Comparison of ENCODE assay signal across 18 mouse cellular contexts in the genomic region with DNA sequence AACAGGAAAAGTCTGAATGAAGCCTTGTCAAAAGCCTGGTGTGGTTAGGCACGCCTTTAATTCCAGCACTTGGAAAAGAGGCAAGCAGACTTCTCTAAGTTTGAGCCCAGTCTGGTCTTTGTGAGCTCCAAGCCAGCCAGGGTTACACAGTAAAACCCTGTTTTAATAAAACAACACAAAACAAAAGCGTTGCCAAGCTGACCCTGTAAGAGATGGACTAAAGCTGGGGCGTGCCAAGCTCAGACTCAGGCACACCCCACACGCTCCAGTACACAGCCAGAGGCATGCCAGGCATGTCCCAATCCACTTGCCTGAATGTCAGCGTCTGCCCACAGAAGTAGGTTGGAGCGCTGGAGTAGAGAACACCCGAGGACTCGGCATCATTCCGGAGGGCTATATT. TPM values are rescaled to one million over a fixed set of nuclear protein-coding genes. Genes with fewer than 3 reads are reported as not detected.
A peak's percentile ranks its signal among the peaks of the same experiment; 100 is the strongest.
DNase-seq lines count a peak whose midpoint lies in the region; ATAC-seq lines count a peak whose summit lies in the region.
"Had no signal": no experiment of that assay in that cellular context is flagged by ENCODE, and none has a peak within 500 bp of the region (broad histone marks: within the 10 kb centered on the region; RNA-seq: fewer than 3 reads in every experiment).

No protein-coding gene starts in this region.

- H3K9me3 ChIP-seq in heart, embryonic 16.5 days (replicated peaks; ENCODE audit: control insufficient read depth, low read length), result no peaks in the 10 kb centered on the region
- H3K9me3 ChIP-seq: forebrain, embryonic 12.5 days; hindbrain, embryonic 10.5 days; limb, embryonic 15.5 days; megakaryocyte, embryonic 14.5 days; stomach, embryonic 15.5 days had no signal

- whole genome bisulfite sequencing in heart, embryonic 16.5 days, result 65% methylated on average over 9 of the region's 9 CpGs

- H3K27me3 ChIP-seq in heart, embryonic 16.5 days (ENCODE audit: control insufficient read depth, insufficient read depth, low read length), result no peaks in the 10 kb centered on the region
- H3K27me3 ChIP-seq: forebrain, embryonic 12.5 days; limb, embryonic 15.5 days; megakaryocyte, embryonic 14.5 days; stomach, embryonic 15.5 days had no signal

- no peak overlapping the region for H3K4me2 ChIP-seq in heart, embryonic 16.5 days (ENCODE audit: low read depth, low read length)
- H3K4me2 ChIP-seq: forebrain, embryonic 12.5 days; limb, embryonic 15.5 days; stomach, embryonic 15.5 days had no signal

- H3K27ac ChIP-seq in heart, embryonic 16.5 days (ENCODE audit: low read length), result peak overlapping the region; percentile 75
- H3K27ac ChIP-seq: forebrain, embryonic 12.5 days; hindbrain, embryonic 10.5 days; limb, embryonic 15.5 days; stomach, embryonic 15.5 days had no signal

- intact Hi-C loops in heart, postnatal 36 days (cut with DNase I), result no loop called here

- no peak overlapping the region for H3K4me3 ChIP-seq in heart, embryonic 16.5 days (ENCODE audit: low read length)
- H3K4me3 ChIP-seq: forebrain, embryonic 12.5 days; hindbrain, embryonic 10.5 days; limb, embryonic 15.5 days; megakaryocyte, embryonic 14.5 days; stomach, embryonic 15.5 days had no signal

- peaks cover 19% of the 10 kb centered on the region for H3K4me1 ChIP-seq in heart, embryonic 16.5 days (ENCODE audit: control insufficient read depth, insufficient read depth, low read length)
- H3K4me1 ChIP-seq: forebrain, embryonic 12.5 days; hindbrain, embryonic 10.5 days; limb, embryonic 15.5 days; stomach, embryonic 15.5 days had no signal

- H3K36me3 ChIP-seq in heart, embryonic 16.5 days (ENCODE audit: control insufficient read depth, insufficient read depth), result peaks cover 32% of the 10 kb centered on the region

- peak; percentile 82; the same call in 1 of the 2 replicates for ATAC-seq in heart, embryonic 16.5 days (replicated peaks; ENCODE audit: extremely low read depth, insufficient read depth, low FRiP score)
- no peak for ATAC-seq in frontal cortex, adult (ENCODE audit: low TSS enrichment)

- no peak for DNase-seq in heart, postnatal 36 days
- DNase-seq in fibroblast of lung, adult 2 months (ENCODE audit: low read depth), result peak; percentile 88
- DNase-seq in kidney, postnatal 14 days, result peak; percentile 61
- DNase-seq in lung, postnatal 14 days, result peak; percentile 29
- DNase-seq in retina, postnatal 1 day, result no peak
- no peak for DNase-seq in adrenal gland, postnatal 4 days (ENCODE audit: low spot score in 2 of 2)
- DNase-seq: B cell, adult 2 months; cerebellum, postnatal 10 days; embryo, embryonic 11 days; gastrocnemius, postnatal 14 days; spleen, adult 18-20 months had no signal

- H3K9ac ChIP-seq in heart, embryonic 16.5 days (ENCODE audit: low read length), result no peak overlapping the region
- H3K9ac ChIP-seq: forebrain, embryonic 12.5 days; limb, embryonic 15.5 days; stomach, embryonic 15.5 days had no signal

RNA-seq across cellular contexts. Expression of gene Crlf3, which starts 24.6 kb away (rescaled TPM):
- 32.0 and 42.8 TPM in 2 replicates for polyA plus RNA-seq in heart, embryonic 16.5 days (2015; fragmentation: Nextera tagmentation; extraction: Ambion mirVana)
- 10 to 100 TPM; 15.5 to 15.6 TPM for total RNA-seq in heart, postnatal 36 days (2021)
- 10 to 100 TPM; 25.1 to 28.0 TPM for total RNA-seq in adrenal gland, postnatal 4 days (2021)

RNA-seq across cellular contexts. Expression of gene Atad5, which starts 33.1 kb away (rescaled TPM):
- 4.6 and 5.0 TPM in 2 replicates for polyA plus RNA-seq in heart, embryonic 16.5 days (2015; fragmentation: Nextera tagmentation; extraction: Ambion mirVana)
- total RNA-seq in heart, postnatal 36 days (2021), result 1 to 10 TPM in 1 of 2 experiments, under 1 TPM in 1; 0.81 to 1.0 TPM
- total RNA-seq in adrenal gland, postnatal 4 days (2021), result 10 to 100 TPM; 10.1 to 10.8 TPM

Comparison
In these comparisons a context has a peak if more than half of its experiments do, and no peak if none do; other contexts are left out.
1. DNase-seq: peak in fibroblast of lung, adult 2 months (single experiment), kidney, postnatal 14 days (single experiment) and lung, postnatal 14 days (single experiment); none in heart, postnatal 36 days (0 of 2), retina, postnatal 1 day (single experiment) and adrenal gland, postnatal 4 days (0 of 2).
2. RNA of gene Atad5, which starts 33.1 kb away (total RNA-seq): 10.1 to 10.8 TPM in adrenal gland, postnatal 4 days; 0.81 to 1.0 TPM in heart, postnatal 36 days; every median in the first group is over 4 times any median in the second.